Mouse (Mus musculus) spleen, postnatal 36 days (tissue): ENCODE measurements around the gene Vmn1r199.
"Not testable (repeated sequence)": the region's sequence is repeated elsewhere in the genome, so short reads cannot be mapped to it uniquely, and the experiment has no call there.

ENCODE experiments used
- DNase-seq, 2 experiments: peaks; one replicate each; pipeline ENCODE4 v3.0.0; 2022; ENCODE audit warnings: low spot score in 2 of 2, mixed read lengths in 1 of 2

The Vmn1r199 gene

DNA sequence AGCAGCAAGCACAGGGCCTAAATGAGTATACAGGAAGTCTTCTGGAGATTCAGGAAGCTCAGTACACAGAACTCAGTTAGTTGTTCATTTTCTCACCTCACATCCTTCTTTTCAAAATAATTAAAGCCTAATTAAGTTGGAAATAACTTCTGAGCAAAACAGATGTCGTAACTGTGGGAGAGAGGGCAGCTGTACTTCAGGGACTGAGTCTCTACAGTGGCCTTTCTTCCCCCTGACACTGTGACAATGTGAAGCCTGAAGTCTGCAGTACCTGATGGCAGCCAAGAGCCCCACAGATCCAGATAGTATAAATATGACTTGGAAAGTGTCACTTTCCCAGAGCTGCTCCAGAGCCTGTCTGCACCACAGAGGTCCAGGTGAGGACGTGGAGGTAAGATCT lies at the start of gene Vmn1r199:
Gene Vmn1r199 (plus strand): TSS at position 301 of the 400 bp plus-strand sequence.
- no peak for DNase-seq

DNA sequence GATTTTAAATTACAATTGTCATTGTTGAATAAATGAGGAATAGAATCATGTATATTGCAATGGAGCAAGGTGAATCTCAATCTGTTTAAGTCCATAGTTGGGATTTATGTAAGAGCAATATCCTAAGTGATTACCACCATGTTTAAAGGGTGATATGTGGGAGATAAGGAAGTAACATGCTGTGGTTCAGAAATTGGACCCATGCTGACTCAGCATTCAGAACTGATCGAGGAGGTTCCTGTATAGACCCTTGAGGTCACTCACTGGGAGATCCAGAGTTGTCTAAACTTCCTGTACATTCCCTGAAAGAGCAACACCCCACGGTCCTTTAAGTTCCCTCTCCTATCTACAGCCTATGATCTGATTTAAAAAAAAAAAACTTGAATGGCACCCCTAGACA lies 46.3 kb upstream of the Vmn1r199 start:
- no peak for DNase-seq

DNA sequence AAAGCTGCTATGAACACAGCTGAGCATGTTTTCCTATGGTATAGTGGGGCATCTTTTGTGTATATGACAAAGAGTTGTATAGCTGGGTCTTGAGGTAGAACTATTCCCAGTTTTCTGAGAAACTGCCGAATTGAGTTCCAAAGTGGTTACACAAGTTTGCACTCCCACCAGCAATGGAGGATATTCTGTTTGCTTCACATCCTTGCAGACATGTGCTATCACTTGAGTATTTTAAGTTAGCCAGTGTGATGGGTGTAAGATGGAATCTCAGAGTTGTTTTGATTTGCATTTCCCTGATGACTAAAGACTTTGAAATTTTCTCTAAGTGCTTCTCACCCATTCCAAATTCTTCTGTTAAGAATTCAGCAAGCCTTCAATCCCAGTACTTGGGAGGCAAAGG lies 44.1 kb upstream of the Vmn1r199 start:
- DNase-seq: no peak

DNA sequence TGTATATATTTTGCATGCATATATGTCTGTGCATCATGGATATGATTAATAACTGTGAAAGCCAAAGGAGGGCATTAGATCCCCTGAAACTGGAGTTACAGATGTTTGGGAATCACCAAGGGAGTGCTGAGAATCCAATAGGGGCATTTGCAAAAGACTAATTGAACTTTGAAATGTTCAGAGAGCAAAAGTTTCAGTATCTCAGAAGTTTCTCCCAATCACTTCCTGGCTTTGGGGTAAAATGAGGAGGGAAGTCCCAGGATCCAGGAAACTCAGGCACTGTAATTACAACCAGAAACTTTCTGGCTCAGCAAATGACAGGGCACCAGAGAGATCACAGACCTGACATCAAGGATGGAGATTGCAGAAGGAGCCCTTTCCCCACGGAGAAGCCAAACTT lies 29.6 kb upstream of the Vmn1r199 start, which contains the start of gene Vmn1r198:
Gene Vmn1r198 (plus strand): TSS at position 301 of the 400 bp plus-strand sequence.
- DNase-seq: no peak

DNA sequence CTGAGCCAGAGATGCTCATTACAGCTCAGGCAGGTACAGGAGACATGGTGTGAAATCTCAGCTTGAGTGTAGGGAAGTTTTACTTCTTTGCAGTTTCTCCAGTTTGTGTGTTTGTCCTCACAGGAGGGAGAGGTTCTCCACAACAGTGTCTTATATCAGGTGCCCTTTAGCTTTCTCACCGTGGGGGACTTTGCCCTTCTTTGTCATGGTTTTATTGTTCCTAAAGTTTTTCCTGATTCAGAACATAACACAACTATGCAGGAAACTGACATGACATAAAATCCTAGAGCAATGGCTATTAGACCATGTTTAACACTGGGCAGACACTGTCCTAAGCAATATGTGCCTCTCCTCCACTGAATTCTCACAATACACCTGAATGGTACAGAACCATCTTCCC lies 28.8 kb upstream of the Vmn1r199 start:
- DNase-seq: no peak

DNA sequence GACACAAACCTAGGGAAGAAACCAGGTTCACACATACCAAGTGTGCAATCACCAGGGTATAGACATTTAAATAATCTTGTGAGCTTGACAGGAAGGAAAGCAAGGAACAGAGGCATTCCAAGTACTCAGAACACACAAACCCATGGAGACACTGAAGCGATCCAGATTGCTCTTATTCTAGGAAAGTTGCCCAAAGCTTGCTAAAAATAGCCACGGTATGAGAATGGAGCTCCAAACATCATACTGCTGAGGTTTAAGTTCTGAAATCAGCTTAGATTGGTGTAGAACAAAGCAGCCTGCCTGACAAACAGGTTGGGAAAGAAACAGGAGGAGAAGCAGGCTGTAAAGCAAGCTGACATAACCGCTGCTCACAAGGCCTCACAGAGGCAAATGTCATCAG lies 1.5 kb downstream of the Vmn1r199 start:
- DNase-seq: not testable (repeated sequence)

DNA sequence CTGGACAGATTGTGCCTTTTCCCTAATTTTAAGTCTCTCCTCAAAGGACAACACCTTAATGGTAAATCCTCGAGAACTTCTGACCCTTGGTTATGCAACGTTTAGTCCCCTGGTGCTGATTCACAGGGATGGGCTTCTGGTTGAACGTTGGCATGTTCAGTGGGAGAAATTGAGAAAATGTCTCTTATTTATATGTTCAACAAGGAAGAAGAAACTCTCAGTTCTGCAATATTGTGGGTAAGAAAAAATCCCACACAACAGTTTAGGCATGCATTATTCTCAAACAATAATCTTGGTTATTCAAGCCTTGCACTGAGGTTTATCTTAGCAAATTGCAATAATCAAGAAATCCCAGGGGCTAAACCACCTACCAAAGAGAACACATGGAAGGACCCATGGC lies 3.8 kb downstream of the Vmn1r199 start:
- DNase-seq: no peak

DNA sequence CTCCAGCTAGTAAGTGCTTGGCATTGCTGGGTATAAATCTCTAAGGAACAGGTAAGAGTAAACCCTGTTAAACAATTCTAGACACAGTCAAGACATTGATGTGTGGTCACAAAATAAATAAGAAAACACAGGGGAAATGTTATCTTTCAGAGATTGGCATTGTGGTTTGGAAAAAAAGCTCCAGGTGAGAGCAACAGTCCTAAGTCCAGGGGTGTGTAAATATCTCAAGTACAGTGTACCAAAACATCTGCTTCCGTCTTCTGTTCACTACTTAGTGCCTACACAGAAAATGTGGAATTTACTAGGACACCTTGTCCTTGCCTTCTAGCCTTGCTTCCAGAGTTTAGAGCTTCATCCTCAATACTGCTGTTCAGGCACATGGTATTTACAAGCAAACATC lies 7.4 kb downstream of the Vmn1r199 start:
- no peak for DNase-seq

DNA sequence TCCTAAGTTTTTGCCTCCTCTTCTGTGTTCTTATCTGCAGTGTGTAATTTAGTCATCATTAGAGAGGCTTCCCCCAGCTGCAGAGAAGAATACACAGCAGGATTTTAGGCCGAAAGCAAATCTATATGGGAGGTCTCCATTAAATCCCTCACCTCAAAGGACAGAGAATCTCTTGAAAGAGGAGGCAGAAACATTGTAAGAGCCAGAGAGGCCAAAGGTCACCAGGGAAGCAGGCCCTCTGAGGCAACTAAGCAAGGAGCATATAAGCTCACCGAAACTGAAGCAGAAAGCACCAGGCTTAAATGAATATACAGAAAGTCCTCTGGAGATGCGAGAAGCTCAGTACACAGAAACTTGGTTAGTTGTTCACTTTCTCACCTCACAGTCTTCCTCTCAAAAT lies 10.5 kb downstream of the Vmn1r199 start, which contains the start of gene Vmn1r200:
Gene Vmn1r200 (plus strand): TSS at position 301 of the 400 bp plus-strand sequence.
- no peak for DNase-seq

DNA sequence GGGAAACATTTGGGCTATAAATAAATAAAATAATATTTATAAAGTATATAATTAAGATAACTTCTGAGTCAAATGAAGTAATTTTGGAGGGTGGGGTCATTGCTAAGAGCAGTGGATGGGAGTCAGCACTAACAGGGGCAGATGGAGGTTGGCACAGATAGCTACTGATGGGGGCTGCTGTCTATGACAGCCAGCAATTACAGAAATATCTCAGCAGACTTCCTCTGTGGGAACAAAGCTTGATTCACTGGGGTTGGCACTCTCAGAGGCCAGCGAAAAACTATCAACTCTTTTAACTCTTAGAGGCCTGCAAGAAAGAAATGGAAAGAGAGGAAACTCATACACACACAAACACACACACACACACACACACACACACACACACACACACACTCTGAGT lies 23.4 kb downstream of the Vmn1r199 start:
- no peak for DNase-seq
